In genomic region chr3:121291225-121291559, GRCm38 (mm10) we compare ENCODE assay signal across 8 mouse cellular contexts. TPM values are rescaled to one million over a fixed set of nuclear protein-coding genes. Genes with fewer than 3 reads are reported as not detected.
DNase-seq lines count a peak whose midpoint lies in the region; ATAC-seq and TF ChIP-seq lines count a peak whose summit lies in the region.

No protein-coding gene starts in this region.

- peak overlapping the region; percentile 93 for H3K27ac ChIP-seq in heart, adult 2 months
- H3K27ac ChIP-seq in forebrain, embryonic 11.5 days (ENCODE audit: low read depth, low read length) = peak overlapping the region; percentile 43; the same call in 1 of the 2 replicates
- peak overlapping the region; percentile 79 for H3K27ac ChIP-seq in liver, embryonic 13.5 days

- H3K79me2 ChIP-seq in heart, adult 2 months (replicated peaks; ENCODE audit: control insufficient read depth, insufficient read depth, low read length) = no peaks in the 10 kb centered on the region
- H3K79me2 ChIP-seq in C2C12 (ENCODE audit: control insufficient read depth, insufficient read depth) = peaks cover 14% of the 10 kb centered on the region

- peak overlapping the region; percentile 67 for H3K4me2 ChIP-seq in forebrain, embryonic 11.5 days (ENCODE audit: low read depth, low read length, severe bottlenecking)
- peak overlapping the region; percentile 77 for H3K4me2 ChIP-seq in liver, embryonic 13.5 days

- no peaks in the 10 kb centered on the region for H3K36me3 ChIP-seq in heart, adult 2 months (ENCODE audit: control insufficient read depth, insufficient read depth, low read length)
- H3K36me3 ChIP-seq in C2C12 (ENCODE audit: control insufficient read depth, insufficient read depth) = no peaks in the 10 kb centered on the region
- no peaks in the 10 kb centered on the region for H3K36me3 ChIP-seq in forebrain, embryonic 11.5 days (ENCODE audit: control insufficient read depth, insufficient read depth, low read length)
- no peaks in the 10 kb centered on the region for H3K36me3 ChIP-seq in liver, embryonic 13.5 days

- peaks cover 5% of the 10 kb centered on the region for H3K79me3 ChIP-seq in C2C12 (ENCODE audit: low read depth)

- DNase-seq in heart, adult 2 months = no peak
- DNase-seq in heart, postnatal 4 days = no peak
- no peak for DNase-seq in forebrain, embryonic 11.5 days (ENCODE audit: low spot score)
- DNase-seq in liver, embryonic 13.5 days = no peak
- DNase-seq in ovary, postnatal 10 days (ENCODE audit: low spot score) = no peak
- DNase-seq in lung, adult 18-20 months = no peak
- DNase-seq in adrenal gland, postnatal 4 days (ENCODE audit: low spot score in 2 of 2) = no peak

- no peak for TF ChIP-seq EP300 in heart, adult 2 months (IDR thresholded peaks at IDR 0.05; ENCODE audit: insufficient read depth, low read depth, low read length)

- 4% methylated on average over 7 of the region's 7 CpGs for WGBS in heart, adult 2 months
- WGBS in forebrain, embryonic 11.5 days = 7% methylated on average over 7 of the region's 7 CpGs
- 5% methylated on average over 7 of the region's 7 CpGs for WGBS in liver, embryonic 13.5 days (ENCODE audit: insufficient replicate concordance)

- peak overlapping the region; percentile 58 for H3ac ChIP-seq in C2C12 (ENCODE audit: control insufficient read depth, insufficient read length, low read depth)

- ATAC-seq in forebrain, embryonic 11.5 days (replicated peaks; ENCODE audit: low FRiP score) = no peak; the same call in 1 of the 2 replicates
- peak; percentile 0; the same call in 1 of the 2 replicates for ATAC-seq in liver, embryonic 13.5 days (ENCODE audit: low read depth)

- no peaks in the 10 kb centered on the region for H3K27me3 ChIP-seq in heart, adult 2 months (ENCODE audit: control insufficient read depth, insufficient read depth, low read length)
- H3K27me3 ChIP-seq in C2C12 (ENCODE audit: control insufficient read depth, insufficient read depth, insufficient read length) = no peaks in the 10 kb centered on the region
- no peaks in the 10 kb centered on the region for H3K27me3 ChIP-seq in forebrain, embryonic 11.5 days (ENCODE audit: control insufficient read depth, insufficient read depth, low read length)
- H3K27me3 ChIP-seq in liver, embryonic 13.5 days = no peaks in the 10 kb centered on the region

- H3K9me3 ChIP-seq in forebrain, embryonic 11.5 days (ENCODE audit: control insufficient read depth, low read length) = no peaks in the 10 kb centered on the region
- no peaks in the 10 kb centered on the region for H3K9me3 ChIP-seq in liver, embryonic 13.5 days (replicated peaks)

- no peak for TF ChIP-seq CTCF in heart, adult 2 months (IDR thresholded peaks at IDR 0.05)
- TF ChIP-seq CTCF in C2C12 (IDR thresholded peaks at IDR 0.05; ENCODE audit: control insufficient read depth, insufficient read depth, insufficient read length) = no peak

- no peaks in the 10 kb centered on the region for H3K4me1 ChIP-seq in heart, adult 2 months (ENCODE audit: control insufficient read depth, insufficient read depth, low read length)
- 0 out of 2 replicates have a peak, but pooled peaks cover 3% of the 10 kb centered on the region for H3K4me1 ChIP-seq in forebrain, embryonic 11.5 days (replicated peaks; ENCODE audit: control insufficient read depth, insufficient read depth, low read length)
- peaks cover 33% of the 10 kb centered on the region for H3K4me1 ChIP-seq in liver, embryonic 13.5 days (replicated peaks)

- intact Hi-C loops in heart, adult 2 months (cut with DNase I) = loop anchor here (2.0 to 10.0 kb wide), 4 partner anchors 28 to 1696 kb away; partner anchors contain the start of genes 1810037I17Rik and Rwdd3

- peak overlapping the region; percentile 61 for H3K4me3 ChIP-seq in heart, adult 2 months
- peak overlapping the region; percentile 50 for H3K4me3 ChIP-seq in C2C12 (ENCODE audit: insufficient read depth, poor library complexity, severe bottlenecking)
- H3K4me3 ChIP-seq in forebrain, embryonic 11.5 days (ENCODE audit: low read depth, low read length) = peak overlapping the region; percentile 57
- H3K4me3 ChIP-seq in liver, embryonic 13.5 days (replicated peaks) = peak overlapping the region; percentile 70

- peak overlapping the region; percentile 68 for H3K9ac ChIP-seq in heart, adult 2 months (ENCODE audit: low read depth, low read length)
- peak overlapping the region; percentile 67 for H3K9ac ChIP-seq in forebrain, embryonic 11.5 days (ENCODE audit: low read length)
- peak overlapping the region; percentile 70 for H3K9ac ChIP-seq in liver, embryonic 13.5 days

- no peak for TF ChIP-seq POLR2A in heart, adult 2 months (IDR thresholded peaks at IDR 0.05; ENCODE audit: insufficient read depth, low read depth, low read length)

TF ChIP-seq in C2C12, 6 proteins besides CTCF, POLR2A, EP300 and RAD21:
- TF ChIP-seq FOSL1 (IDR thresholded peaks at IDR 0.05; ENCODE audit: insufficient read depth, low read length, poor library complexity, severe bottlenecking) (no peak), MAX (IDR thresholded peaks at IDR 0.05) (no peak), USF1 (IDR thresholded peaks at IDR 0.05; ENCODE audit: low read depth) (no peak), MYOG (IDR thresholded peaks at IDR 0.05; ENCODE audit: control insufficient read depth, extremely low read depth, insufficient read length) (no peak), MYOD1 (IDR thresholded peaks at IDR 0.05; ENCODE audit: control insufficient read depth, insufficient read length, low read depth) (no peak), CEBPB (IDR thresholded peaks at IDR 0.05; ENCODE audit: low read depth) (no peak)

RNA-seq across cellular contexts. Expression of gene Alg14, which starts 0.4 kb away (rescaled TPM):
- total RNA-seq in heart, adult 2 months (2021) = 10 to 100 TPM in 1 of 2 experiments, 1 to 10 TPM in 1; 9.1 to 10.4 TPM
- polyA plus RNA-seq in heart, adult 2 months (2012; rRNA removed) = 12.5 and 19.9 TPM in 2 replicates
- total RNA-seq in heart, postnatal 4 days (2021) = 10 to 100 TPM; 21.9 to 24.7 TPM
- 12.3 TPM for polyA plus RNA-seq in C2C12 (2012; fragmentation: generic; extraction: Trizol)
- polyA plus RNA-seq in forebrain, embryonic 11.5 days (2014; fragmentation: Nextera tagmentation; extraction: Ambion mirVana) = 28.9 and 30.2 TPM in 2 replicates
- 17.7 and 20.0 TPM in 2 replicates for polyA plus RNA-seq in liver, embryonic 13.5 days (2015; fragmentation: Nextera tagmentation; extraction: Ambion mirVana)
- total RNA-seq in adrenal gland, postnatal 4 days (2021) = 10 to 100 TPM; 27.6 to 31.0 TPM

RNA-seq across cellular contexts. Expression of gene Tmem56, which starts 8.3 kb away (rescaled TPM):
- 1 to 10 TPM in 1 of 2 experiments, under 1 TPM in 1; 0.99 to 2.9 TPM for total RNA-seq in heart, adult 2 months (2021)
- 0.68 and 2.0 TPM in 2 replicates for polyA plus RNA-seq in heart, adult 2 months (2012; rRNA removed)
- total RNA-seq in heart, postnatal 4 days (2021) = 1 to 10 TPM in 1 of 2 experiments, under 1 TPM in 1; 0.69 to 1.7 TPM
- polyA plus RNA-seq in C2C12 (2012; fragmentation: generic; extraction: Trizol) = 0.09 TPM
- 2.1 and 3.1 TPM in 2 replicates for polyA plus RNA-seq in forebrain, embryonic 11.5 days (2014; fragmentation: Nextera tagmentation; extraction: Ambion mirVana)
- polyA plus RNA-seq in liver, embryonic 13.5 days (2015; fragmentation: Nextera tagmentation; extraction: Ambion mirVana) = 18.3 and 23.3 TPM in 2 replicates
- total RNA-seq in adrenal gland, postnatal 4 days (2021) = 10 to 100 TPM; 19.4 to 22.0 TPM

Comparison
In these comparisons a context has a peak if more than half of its experiments do, and no peak if none do; other contexts are left out.
1. H3K27ac ChIP-seq: peak in every context shown above with its lines; median percentile 93 in heart, adult 2 months; 79 in liver, embryonic 13.5 days; 43 in forebrain, embryonic 11.5 days.